Comparison of ENCODE assay signal across 23 mouse cellular contexts in genomic region chr6:112365294-112365693, GRCm38 (mm10). TPM values are rescaled to one million over a fixed set of nuclear protein-coding genes. Genes with fewer than 3 reads are reported as not detected.
DNase-seq lines count a peak whose midpoint lies in the region; ATAC-seq and TF ChIP-seq lines count a peak whose summit lies in the region.
"Had no signal": no experiment of that assay in that cellular context is flagged by ENCODE, and none has a peak within 500 bp of the region (broad histone marks: within the 10 kb centered on the region; RNA-seq: fewer than 3 reads in every experiment).

No protein-coding gene starts in this region.

- H3K4me1 ChIP-seq in lung, postnatal 0 days (ENCODE audit: insufficient read depth, low read depth, low read length) = no peaks in the 10 kb centered on the region
- no peaks in the 10 kb centered on the region for H3K4me1 ChIP-seq in thymus, adult 2 months (replicated peaks; ENCODE audit: control insufficient read depth, insufficient read depth, low read length)
- H3K4me1 ChIP-seq: forebrain, embryonic 12.5 days; hindbrain, embryonic 13.5 days; limb, embryonic 15.5 days; midbrain, embryonic 15.5 days had no signal

- no peak overlapping the region for H3K9ac ChIP-seq in lung, postnatal 0 days (replicated peaks; ENCODE audit: low read depth)
- H3K9ac ChIP-seq: embryonic facial prominence, embryonic 13.5 days; forebrain, embryonic 12.5 days; hindbrain, embryonic 13.5 days; limb, embryonic 15.5 days; liver, embryonic 14.5 days; midbrain, embryonic 15.5 days; neural tube, embryonic 15.5 days had no signal

- no peaks in the 10 kb centered on the region for H3K36me3 ChIP-seq in lung, postnatal 0 days (ENCODE audit: insufficient read depth, low read length)
- H3K36me3 ChIP-seq in thymus, adult 2 months (ENCODE audit: control insufficient read depth, insufficient read depth, low read length) = no peaks in the 10 kb centered on the region
- H3K36me3 ChIP-seq: embryonic facial prominence, embryonic 13.5 days; forebrain, embryonic 12.5 days; G1E; hindbrain, embryonic 13.5 days; limb, embryonic 15.5 days; midbrain, embryonic 15.5 days; neural tube, embryonic 15.5 days had no signal

- peak; percentile 11 to 13 for DNase-seq in lung, adult 18-20 months
- no peak for DNase-seq in lung, postnatal 0 days (ENCODE audit: low spot score)
- peak; percentile 9 for DNase-seq in thymus, adult 2 months
- no peak for DNase-seq in thymus, postnatal 10 days (ENCODE audit: low spot score in 2 of 2)
- peak; percentile 25 for DNase-seq in MN1 (ENCODE audit: low spot score)
- DNase-seq in embryo, embryonic 9.5 days (ENCODE audit: extremely low spot score) = no peak
- no peak for DNase-seq in gastrocnemius, postnatal 4 days (ENCODE audit: low spot score in 2 of 2)
- DNase-seq: gastrocnemius, postnatal 36 days; kidney, adult 11 months; layer of hippocampus, adult 9-11 months had no signal

- no peak for ATAC-seq in lung, postnatal 0 days
- ATAC-seq: midbrain, embryonic 15.5 days had no signal

- no peak for TF ChIP-seq POLR2A in thymus, adult 2 months (IDR thresholded peaks at IDR 0.05; ENCODE audit: control insufficient read depth, extremely low read depth, insufficient read depth, low read length, poor library complexity)

- H3K27ac ChIP-seq in lung, postnatal 0 days (ENCODE audit: low read length) = no peak overlapping the region
- no peak overlapping the region for H3K27ac ChIP-seq in thymus, adult 2 months (ENCODE audit: control insufficient read depth, insufficient read depth, low read length)
- H3K27ac ChIP-seq: embryonic facial prominence, embryonic 13.5 days; forebrain, embryonic 12.5 days; hindbrain, embryonic 13.5 days; kidney, postnatal 0 days; left cerebral cortex, adult 2 months; limb, embryonic 15.5 days; liver, embryonic 14.5 days; midbrain, embryonic 15.5 days; neural tube, embryonic 15.5 days had no signal

- H3K9me3 ChIP-seq in lung, postnatal 0 days (ENCODE audit: low read length) = no peaks in the 10 kb centered on the region
- H3K9me3 ChIP-seq: embryonic facial prominence, embryonic 13.5 days; forebrain, embryonic 12.5 days; hindbrain, embryonic 13.5 days; limb, embryonic 15.5 days; midbrain, embryonic 15.5 days; neural tube, embryonic 15.5 days had no signal

- no peak for TF ChIP-seq EP300 in lung, postnatal 0 days (IDR thresholded peaks at IDR 0.05)

- no peaks in the 10 kb centered on the region for H3K27me3 ChIP-seq in lung, postnatal 0 days (replicated peaks; ENCODE audit: insufficient read depth, low read length)
- H3K27me3 ChIP-seq in thymus, adult 2 months (ENCODE audit: control insufficient read depth, insufficient read depth, low read length) = no peaks in the 10 kb centered on the region
- H3K27me3 ChIP-seq: embryonic facial prominence, embryonic 13.5 days; forebrain, embryonic 12.5 days; hindbrain, embryonic 13.5 days; limb, embryonic 15.5 days; midbrain, embryonic 15.5 days had no signal

- 84% methylated on average over 10 of the region's 10 CpGs for WGBS in lung, postnatal 0 days
- WGBS in thymus, adult 2 months = 87% methylated on average over 10 of the region's 10 CpGs

- H3K4me2 ChIP-seq in lung, postnatal 0 days (replicated peaks; ENCODE audit: low read depth, low read length) = no peak overlapping the region
- H3K4me2 ChIP-seq: embryonic facial prominence, embryonic 13.5 days; forebrain, embryonic 12.5 days; heart, embryonic 11.5 days; hindbrain, embryonic 13.5 days; limb, embryonic 15.5 days; midbrain, embryonic 15.5 days; neural tube, embryonic 15.5 days had no signal

- no peak overlapping the region for H3K4me3 ChIP-seq in lung, postnatal 0 days (ENCODE audit: low read depth, low read length)
- no peak overlapping the region for H3K4me3 ChIP-seq in thymus, adult 2 months (ENCODE audit: control insufficient read depth, insufficient read depth, low read length)
- H3K4me3 ChIP-seq: embryonic facial prominence, embryonic 13.5 days; erythroblast, embryonic 14.5 days; forebrain, embryonic 12.5 days; hindbrain, embryonic 13.5 days; left cerebral cortex, adult 2 months; limb, embryonic 15.5 days; midbrain, embryonic 15.5 days; neural tube, embryonic 15.5 days had no signal

- TF ChIP-seq CTCF in lung, postnatal 0 days (IDR thresholded peaks at IDR 0.05) = no peak
- no peak for TF ChIP-seq CTCF in thymus, adult 2 months (IDR thresholded peaks at IDR 0.05; ENCODE audit: borderline replicate concordance, control insufficient read depth, extremely low read depth, insufficient read depth, low read length, poor library complexity)

RNA-seq across cellular contexts. Expression of gene Ssu2, which starts 22.5 kb away (rescaled TPM):
- 4.5 and 6.3 TPM in 2 replicates for polyA plus RNA-seq in lung, postnatal 0 days (2015; fragmentation: Nextera tagmentation; extraction: Ambion mirVana)
- 0.66 and 0.74 TPM in 2 replicates for polyA plus RNA-seq in thymus, adult 2 months (2012; rRNA removed)
- 1 to 10 TPM; 2.8 to 3.3 TPM for total RNA-seq in gastrocnemius, postnatal 4 days (2021)
- total RNA-seq: G1E; megakaryocyte-erythroid progenitor cell, adult 5-6 weeks had no signal
- polyA plus RNA-seq: erythroblast, embryonic 14.5 days; G1E; hindbrain, embryonic 13.5 days had no signal

Comparison
In these comparisons a context has a peak if more than half of its experiments do, and no peak if none do; other contexts are left out.
1. DNase-seq: peak in lung, adult 18-20 months (2 of 2), thymus, adult 2 months (single experiment) and MN1 (single experiment); none in lung, postnatal 0 days (single experiment), thymus, postnatal 10 days (0 of 2), embryo, embryonic 9.5 days (single experiment) and gastrocnemius, postnatal 4 days (0 of 2).